Mouse (Mus musculus) erythroblast, embryonic 14.5 days (primary cell): ENCODE measurements around the gene Vegfc. TPM values are rescaled to one million over a fixed set of nuclear protein-coding genes. Genes with fewer than 3 reads are reported as not detected.

Source experiments
- H3K27me3 ChIP-seq: 2 replicates; pipeline ENCODE4 v1.6.1; 2012; ENCODE audit warnings: inconsistent platforms; ENCODE audit not compliant: control insufficient read depth
- H3K36me3 ChIP-seq: 2 replicates; pipeline ENCODE4 v1.6.1; 2012; ENCODE audit warnings: mild to moderate bottlenecking, inconsistent platforms; ENCODE audit not compliant: control insufficient read depth
- H3K4me1 ChIP-seq: 2 replicates; pipeline ENCODE4 v1.6.1; 2012; ENCODE audit warnings: inconsistent platforms; ENCODE audit not compliant: control insufficient read depth
- H3K4me3 ChIP-seq: replicated peaks from 2 replicates; pipeline ENCODE3; 2012; ENCODE audit warnings: moderate library complexity, mild to moderate bottlenecking, inconsistent platforms
- H3K9me3 ChIP-seq: 2 replicates; pipeline ENCODE4 v1.6.1; 2012; ENCODE audit warnings: low read length, inconsistent platforms, mixed read lengths; ENCODE audit not compliant: control insufficient read depth
- GATA1 ChIP-seq: IDR thresholded peaks from 2 replicates; pipeline ENCODE4 v1.6.1; 2012; ENCODE audit warnings: low read length, inconsistent platforms, mixed read lengths
- TAL1 ChIP-seq: IDR thresholded peaks from 3 replicates; pipeline ENCODE4 v1.6.1; 2012; ENCODE audit warnings: low read length, inconsistent platforms, mixed read lengths
- polyA plus RNA-seq: library from polyadenylated mRNA; stranded (reverse); fragments of >175 nt; gene quantifications from 2 replicates; pipeline ENCODE4 v1.2.3, GENCODE M21; 2012

The Vegfc gene
- not detected in 2 replicates for polyA plus RNA-seq

- H3K4me3 ChIP-seq, result peak within 1 kb of the TSS; percentile 59
These were observed at the start of gene Vegfc for GRCm38 (mm10) chr8:54077271-54078120. Gene Vegfc, plus strand, starts transcription at chr8:54077606.

GRCm38 (mm10) chr8:54034584-54034983 lies 42.8 kb upstream of the Vegfc start:
- no peaks in the 10 kb centered on the region for H3K36me3 ChIP-seq
- no peaks in the 10 kb centered on the region for H3K4me1 ChIP-seq
- no peaks in the 10 kb centered on the region for H3K9me3 ChIP-seq
- no peak for TF ChIP-seq TAL1
- TF ChIP-seq GATA1, result no peak
- no peaks in the 10 kb centered on the region for H3K27me3 ChIP-seq
- H3K4me3 ChIP-seq, result no peak overlapping the region

More at GRCm38 (mm10) chr8:54077271-54078120, at the start of gene Vegfc:
- no peaks in the 10 kb centered on the region for H3K9me3 ChIP-seq
- peaks cover 32% of the 10 kb centered on the region for H3K27me3 ChIP-seq
- no peaks in the 10 kb centered on the region for H3K36me3 ChIP-seq
- H3K4me1 ChIP-seq, result 0 out of 2 replicates have a peak, but pooled peaks cover 2% of the 10 kb centered on the region
- TF ChIP-seq TAL1, result no peak
- no peak for TF ChIP-seq GATA1

- no peaks in the 10 kb centered on the region for H3K27me3 ChIP-seq
- no peak overlapping the region for H3K4me3 ChIP-seq
- TF ChIP-seq TAL1, result no peak
- no peak for TF ChIP-seq GATA1
- H3K9me3 ChIP-seq, result no peaks in the 10 kb centered on the region
- H3K36me3 ChIP-seq, result no peaks in the 10 kb centered on the region
- no peaks in the 10 kb centered on the region for H3K4me1 ChIP-seq
These were observed 34.8 kb upstream of the Vegfc start for GRCm38 (mm10) chr8:54042601-54043000.

GRCm38 (mm10) chr8:54043468-54043867 lies 33.9 kb upstream of the Vegfc start:
- H3K27me3 ChIP-seq, result no peaks in the 10 kb centered on the region
- H3K4me1 ChIP-seq, result no peaks in the 10 kb centered on the region
- TF ChIP-seq TAL1, result no peak
- TF ChIP-seq GATA1, result no peak
- H3K9me3 ChIP-seq, result no peaks in the 10 kb centered on the region
- no peak overlapping the region for H3K4me3 ChIP-seq
- no peaks in the 10 kb centered on the region for H3K36me3 ChIP-seq

DNA sequence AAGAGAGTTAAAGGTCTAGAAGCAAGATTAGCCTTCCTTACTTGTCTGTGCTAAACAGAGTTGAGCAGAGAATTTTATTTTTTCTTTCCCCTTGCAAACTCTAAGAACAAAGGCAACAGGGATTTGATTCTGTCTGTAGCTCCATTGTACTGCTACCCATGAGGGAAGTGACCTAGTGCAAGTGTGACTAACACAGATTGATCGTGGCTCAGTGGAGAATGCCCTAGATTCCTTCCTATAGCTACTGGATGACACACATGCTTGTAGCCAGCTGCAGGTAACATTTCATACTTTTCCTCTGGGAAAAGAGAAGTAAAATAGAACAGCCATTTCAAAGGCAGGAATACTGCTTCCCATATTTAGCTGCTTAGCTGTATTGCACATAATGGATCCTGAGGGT lies 24.2 kb upstream of the Vegfc start:
- TF ChIP-seq TAL1 (no peak), GATA1 (no peak)
- H3K4me3 ChIP-seq, result no peak overlapping the region
- H3K4me1 ChIP-seq, result no peaks in the 10 kb centered on the region
- H3K9me3 ChIP-seq, result no peaks in the 10 kb centered on the region
- no peaks in the 10 kb centered on the region for H3K27me3 ChIP-seq
- no peaks in the 10 kb centered on the region for H3K36me3 ChIP-seq

DNA sequence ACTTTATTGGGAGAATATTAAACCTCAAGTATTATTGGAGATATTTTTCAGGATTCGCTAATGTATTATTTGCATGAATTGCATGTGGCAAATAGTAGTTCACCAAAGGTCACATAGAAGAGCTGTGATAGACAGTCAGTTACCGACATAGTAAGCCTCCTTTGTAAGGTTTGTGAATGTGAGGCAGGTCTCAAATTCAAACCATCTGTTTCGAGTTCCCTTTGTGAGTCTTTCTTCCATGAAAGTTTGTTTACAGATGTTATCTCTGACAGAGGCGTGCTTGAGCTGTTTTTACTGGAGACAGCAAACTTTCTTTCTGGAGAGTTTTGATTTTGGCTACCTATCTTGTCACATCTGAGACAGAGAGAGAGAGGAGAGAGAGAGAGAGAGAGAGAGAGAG lies 11.9 kb upstream of the Vegfc start:
- TF ChIP-seq GATA1 (no peak), TAL1 (no peak)
- H3K4me1 ChIP-seq, result no peaks in the 10 kb centered on the region

GRCm38 (mm10) chr8:54076301-54076700 lies 1.1 kb upstream of the Vegfc start:
- Histone ChIP-seq H3K27me3 (peaks cover 32% of the 10 kb centered on the region), H3K4me3 (no peak overlapping the region), H3K36me3 (no peaks in the 10 kb centered on the region), H3K4me1 (0 out of 2 replicates have a peak, but pooled peaks cover 2% of the 10 kb centered on the region), H3K9me3 (no peaks in the 10 kb centered on the region)
- no peak for TF ChIP-seq GATA1

More for the DNA sequence above, 11.9 kb upstream of the Vegfc start:
- Histone ChIP-seq H3K9me3 (no peaks in the 10 kb centered on the region), H3K36me3 (no peaks in the 10 kb centered on the region), H3K27me3 (no peaks in the 10 kb centered on the region), H3K4me3 (no peak overlapping the region)

DNA sequence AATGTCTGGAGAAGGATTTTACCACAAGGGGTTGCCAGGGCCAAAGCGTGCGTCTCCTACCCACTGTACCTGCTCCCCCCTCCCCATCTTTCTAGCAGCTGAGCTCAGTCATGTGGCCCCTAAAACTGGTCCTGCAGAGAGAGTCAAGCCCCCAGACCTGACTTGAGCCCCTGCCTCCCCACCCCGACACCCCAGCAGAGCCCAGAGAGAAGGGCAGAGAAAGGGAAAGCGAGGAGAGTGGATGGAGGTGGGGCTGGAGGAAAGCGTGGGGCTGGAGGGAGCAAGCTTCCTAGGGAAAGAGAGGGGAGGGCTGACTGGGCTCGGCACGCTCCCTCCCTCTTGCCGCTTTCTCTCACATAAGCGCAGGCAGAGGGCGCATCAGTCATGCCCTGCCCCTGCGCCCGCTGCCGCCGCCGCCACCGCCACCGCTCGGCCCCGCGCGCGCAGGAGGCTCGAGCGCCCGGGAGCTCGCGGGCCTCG lies 575 bp upstream of the Vegfc start:
- Histone ChIP-seq H3K4me1 (0 out of 2 replicates have a peak, but pooled peaks cover 2% of the 10 kb centered on the region), H3K27me3 (peaks cover 32% of the 10 kb centered on the region), H3K4me3 (peak overlapping the region; percentile 25), H3K36me3 (no peaks in the 10 kb centered on the region), H3K9me3 (no peaks in the 10 kb centered on the region)
- TF ChIP-seq TAL1 (no peak), GATA1 (no peak)

GRCm38 (mm10) chr8:54078121-54078440 lies 675 bp downstream of the Vegfc start:
- H3K4me3 ChIP-seq, result peak overlapping the region; percentile 59
- H3K36me3 ChIP-seq, result no peaks in the 10 kb centered on the region
- no peaks in the 10 kb centered on the region for H3K9me3 ChIP-seq
- H3K27me3 ChIP-seq, result peaks cover 32% of the 10 kb centered on the region
- H3K4me1 ChIP-seq, result 0 out of 2 replicates have a peak, but pooled peaks cover 2% of the 10 kb centered on the region
- TF ChIP-seq GATA1 (no peak), TAL1 (no peak)

DNA sequence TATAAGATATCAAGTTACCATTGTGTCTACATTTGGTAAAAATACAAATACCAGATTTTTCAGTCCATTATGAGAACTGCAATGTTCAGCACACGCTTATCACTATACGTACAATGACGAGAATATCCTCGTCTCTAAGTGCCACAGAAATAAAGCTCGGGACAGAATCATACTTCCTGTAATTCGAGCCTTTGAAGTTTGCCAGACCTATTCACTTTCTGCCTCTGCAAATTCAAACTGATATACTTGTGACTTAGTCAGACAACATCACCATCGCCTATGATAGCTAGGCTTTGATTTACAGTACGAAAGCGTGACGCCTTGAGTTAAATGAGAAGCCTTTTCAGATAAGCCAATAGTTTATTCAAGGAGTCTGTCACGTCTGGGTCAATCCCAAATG lies 1.6 kb downstream of the Vegfc start:
- Histone ChIP-seq H3K36me3 (no peaks in the 10 kb centered on the region), H3K9me3 (no peaks in the 10 kb centered on the region), H3K4me1 (0 out of 2 replicates have a peak, but pooled peaks cover 2% of the 10 kb centered on the region), H3K4me3 (no peak overlapping the region), H3K27me3 (peaks cover 32% of the 10 kb centered on the region)
- no peak for TF ChIP-seq TAL1
- TF ChIP-seq GATA1, result no peak
